Mouse (Mus musculus) ES-E14 (cell line): ENCODE measurements at regions not wholly inside any gene's neighbourhood (a gene's known extent, or its start where the extent isn't known, plus 50 kb on each side); places are given as distances from the start of the nearest gene placed in this dataset.

Experiments
- DNase-seq: peaks from one replicate; pipeline ENCODE4 v3.0.0-alpha.2; 2013; ENCODE audit warnings: low read depth, low spot score
- H3K27ac ChIP-seq: 2 replicates; pipeline ENCODE4 v1.5.1; 2012; ENCODE audit warnings: low read depth, mild to moderate bottlenecking, low read length, moderate library complexity, mixed read lengths; ENCODE audit not compliant: poor library complexity, insufficient read depth, severe bottlenecking
- H3K36me3 ChIP-seq: 2 replicates; pipeline ENCODE4 v1.6.1; 2012; ENCODE audit warnings: mild to moderate bottlenecking, low read length, moderate library complexity, mixed read lengths; ENCODE audit not compliant: control insufficient read depth, poor library complexity, insufficient read depth, severe bottlenecking
- H3K4me1 ChIP-seq, 2 experiments: fragments of 150-350 bp in 1 of 2; sonication (generic) in 1 of 2; 2 replicates each; pipeline ENCODE4 v1.6.1; 2012; ENCODE audit warnings: low read length in 2 of 2, mild to moderate bottlenecking in 1 of 2, mixed read lengths in 1 of 2; ENCODE audit not compliant: control insufficient read depth in 2 of 2, insufficient read depth in 2 of 2, poor library complexity in 1 of 2
- H3K4me3 ChIP-seq, 2 experiments: fragments of 150-350 bp in 1 of 2; sonication (generic) in 1 of 2; 2 replicates each; pipeline ENCODE4 v1.5.1; 2012; ENCODE audit warnings: low read length in 2 of 2, low read depth in 1 of 2, mild to moderate bottlenecking in 1 of 2, mixed read lengths in 1 of 2; ENCODE audit not compliant: insufficient read depth in 1 of 2, poor library complexity in 1 of 2, severe bottlenecking in 1 of 2
- H3K9ac ChIP-seq: 2 replicates; pipeline ENCODE4 v1.6.1; 2012; ENCODE audit warnings: low read depth, mild to moderate bottlenecking, low read length, mixed read lengths; ENCODE audit not compliant: poor library complexity, insufficient read depth, severe bottlenecking
- H3K9me3 ChIP-seq: fragments of 150-350 bp; sonication (generic); 2 replicates; pipeline ENCODE4 v1.6.1; 2012; ENCODE audit warnings: low read depth, mild to moderate bottlenecking, low read length; ENCODE audit not compliant: control insufficient read depth, insufficient read depth
- CHD2 ChIP-seq: IDR thresholded peaks from 2 replicates; pipeline ENCODE4 v1.6.1; 2014; ENCODE audit warnings: mild to moderate bottlenecking, low read depth, low read length, inconsistent platforms
- HCFC1 ChIP-seq: IDR thresholded peaks from 2 replicates; pipeline ENCODE4 v1.6.1; 2012; ENCODE audit warnings: low read length, inconsistent platforms, borderline replicate concordance; ENCODE audit not compliant: insufficient read depth
- MAFK ChIP-seq: IDR thresholded peaks from 2 replicates; pipeline ENCODE4 v1.6.1; 2014; ENCODE audit warnings: mild to moderate bottlenecking, low read depth, low read length, inconsistent platforms; ENCODE audit not compliant: insufficient read depth
- ZC3H11A ChIP-seq: IDR thresholded peaks from 2 replicates; pipeline ENCODE4 v1.6.1; 2012; ENCODE audit warnings: low read depth, mild to moderate bottlenecking, inconsistent platforms, low read length, borderline replicate concordance
- ZNF384 ChIP-seq: IDR thresholded peaks from 2 replicates; pipeline ENCODE4 v1.6.1; 2012; ENCODE audit warnings: low read depth, low read length, inconsistent platforms
- in situ Hi-C, 2 experiments: fragments of 600-800 bp; cut with MboI; formaldehyde crosslinking; loops; one replicate each; pipeline ENCODE4 v1.15.1; 2025; ENCODE audit warnings: low sequenced_read_pairs in 2 of 2, inconsistent platforms in 1 of 2; ENCODE audit not compliant: unreplicated experiment in 2 of 2

DNA sequence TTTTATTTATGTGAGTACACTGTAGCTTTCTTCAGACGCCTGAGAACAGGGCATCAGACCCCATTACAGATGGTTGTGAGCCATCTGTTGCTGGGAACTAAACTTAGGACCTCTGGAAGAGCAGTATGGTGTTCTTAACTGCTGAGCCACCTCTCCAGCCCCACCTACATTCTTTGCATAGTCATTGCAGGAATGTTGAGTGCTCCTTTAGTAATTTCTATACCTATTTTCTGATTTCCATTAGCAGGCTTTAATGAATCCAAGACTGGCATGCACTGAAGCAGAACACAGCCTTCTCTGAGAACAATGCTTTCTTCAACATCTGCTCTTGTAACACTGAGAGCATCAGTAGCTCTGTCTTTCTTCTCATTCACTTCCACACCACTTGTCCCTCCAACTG, 131.7 kb upstream of the Cdkn2b start:
- Histone ChIP-seq H3K4me1 (peaks cover 0 to 2% of the 10 kb centered on the region in 2 experiments; a peak in 1 of 4 replicates), H3K4me3 (no peak overlapping the region), H3K27ac (no peak overlapping the region), H3K9me3 (no peaks in the 10 kb centered on the region), H3K9ac (no peak overlapping the region), H3K36me3 (no peaks in the 10 kb centered on the region)
- in situ Hi-C loops: no loop called here
- no peak for DNase-seq
- no peak for TF ChIP-seq CHD2

DNA sequence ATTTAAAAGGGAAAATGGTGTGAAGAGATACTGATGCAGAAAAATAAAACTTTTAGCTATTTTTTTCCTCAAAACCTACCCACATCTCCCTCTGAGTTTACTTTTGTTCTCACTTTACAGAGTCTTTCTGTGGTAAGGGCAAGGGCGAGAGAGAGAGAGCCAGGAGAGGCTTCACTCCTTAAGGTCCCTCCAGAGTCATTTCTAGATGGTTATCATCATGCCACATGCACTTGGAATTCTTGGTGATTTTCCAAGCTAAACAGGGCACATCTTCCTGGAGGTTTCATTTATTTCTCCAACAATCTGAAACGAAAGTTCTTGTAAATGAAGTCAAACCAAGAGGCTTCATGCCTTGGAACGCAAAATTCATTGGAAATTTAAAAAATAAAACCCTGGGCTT, 130.0 kb upstream of the Cdkn2b start:
- no peak overlapping the region for H3K27ac ChIP-seq
- in situ Hi-C loops: no loop called here
- no peak overlapping the region for H3K4me3 ChIP-seq
- TF ChIP-seq CHD2: no peak
- no peak for TF ChIP-seq ZNF384
- no peak for TF ChIP-seq HCFC1
- TF ChIP-seq ZC3H11A: no peak
- TF ChIP-seq MAFK: no peak
- no peaks in the 10 kb centered on the region for H3K9me3 ChIP-seq
- no peak for DNase-seq
- H3K4me1 ChIP-seq: peaks cover 0 to 2% of the 10 kb centered on the region in 2 experiments; a peak in 1 of 4 replicates
- H3K36me3 ChIP-seq: no peaks in the 10 kb centered on the region
- no peak overlapping the region for H3K9ac ChIP-seq

DNA sequence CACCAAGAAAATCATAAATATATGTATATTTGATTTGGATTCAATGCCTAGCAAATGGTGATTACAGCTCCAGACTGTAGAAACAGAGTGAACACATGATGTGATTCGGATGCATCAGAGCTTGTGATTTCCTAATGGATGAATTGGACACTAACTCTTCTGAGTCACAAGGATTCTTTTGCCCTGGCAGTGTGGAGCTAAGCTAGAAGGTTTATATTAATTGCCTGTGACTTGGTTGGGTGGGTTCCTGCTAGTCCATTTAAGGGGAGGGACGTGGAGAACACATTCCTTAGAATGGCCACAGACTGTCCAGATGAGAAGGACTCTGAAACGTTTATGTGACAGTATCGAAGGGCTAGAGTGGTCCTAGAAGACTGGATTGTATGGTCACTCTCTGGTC, 129.5 kb upstream of the Cdkn2b start:
- H3K9ac ChIP-seq: no peak overlapping the region
- no peak overlapping the region for H3K4me3 ChIP-seq
- H3K27ac ChIP-seq: no peak overlapping the region
- H3K36me3 ChIP-seq: no peaks in the 10 kb centered on the region
- TF ChIP-seq ZNF384 (no peak), HCFC1 (no peak), ZC3H11A (no peak), CHD2 (no peak)
- H3K9me3 ChIP-seq: no peaks in the 10 kb centered on the region
- peaks cover 0 to 2% of the 10 kb centered on the region in 2 experiments; a peak in 1 of 4 replicates for H3K4me1 ChIP-seq
- in situ Hi-C loops: no loop called here
- DNase-seq: no peak

DNA sequence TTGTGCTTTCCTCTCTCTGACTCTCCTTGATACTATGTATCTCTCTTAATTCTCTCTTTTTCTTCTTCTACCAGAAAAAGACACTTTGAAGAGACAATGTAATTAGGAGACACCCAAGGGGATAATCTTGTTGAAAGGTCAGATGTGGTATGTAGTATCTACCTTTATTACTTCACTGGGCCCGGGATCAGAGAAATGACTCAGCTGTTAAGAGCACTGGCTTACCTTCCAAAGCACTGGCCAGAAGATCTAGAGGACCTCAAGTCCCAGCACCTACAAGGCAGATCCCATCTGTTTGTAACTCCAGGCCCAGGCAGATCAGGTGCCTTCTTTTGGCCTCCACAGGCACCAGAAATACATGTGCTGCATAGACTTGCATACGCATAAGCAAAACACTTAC, 127.8 kb upstream of the Cdkn2b start:
- H3K9me3 ChIP-seq: no peaks in the 10 kb centered on the region
- no peak overlapping the region for H3K9ac ChIP-seq
- no peaks in the 10 kb centered on the region for H3K36me3 ChIP-seq
- no peak overlapping the region for H3K27ac ChIP-seq
- no peaks in the 10 kb centered on the region for H3K4me1 ChIP-seq
- DNase-seq: no peak
- no peak for TF ChIP-seq HCFC1
- H3K4me3 ChIP-seq: no peak overlapping the region
- in situ Hi-C loops: no loop called here

DNA sequence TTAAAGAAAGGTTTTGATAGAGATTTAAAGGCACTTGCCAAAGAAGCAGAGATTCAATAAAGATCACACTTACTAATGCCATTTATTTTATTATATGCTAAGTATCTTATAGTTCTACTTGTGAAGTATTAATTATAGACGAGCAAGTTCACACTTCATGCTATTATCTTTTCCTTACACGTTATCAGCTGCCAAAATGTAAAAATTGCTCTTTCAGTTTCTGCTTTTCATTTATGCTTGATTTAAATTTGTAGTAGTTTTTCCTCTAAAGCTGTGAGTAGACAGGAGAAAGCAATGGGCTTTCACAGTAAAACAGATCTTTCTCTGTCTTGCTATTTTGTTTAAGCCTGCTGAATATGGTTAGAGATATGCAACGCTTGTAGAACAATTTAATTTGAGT, 125.9 kb upstream of the Cdkn2b start:
- H3K4me1 ChIP-seq: no peaks in the 10 kb centered on the region
- no peak overlapping the region for H3K4me3 ChIP-seq
- in situ Hi-C loops: no loop called here
- H3K9me3 ChIP-seq: no peaks in the 10 kb centered on the region
- no peaks in the 10 kb centered on the region for H3K36me3 ChIP-seq
- no peak for DNase-seq
- TF ChIP-seq CHD2: no peak
- TF ChIP-seq MAFK: no peak
- no peak for TF ChIP-seq HCFC1
- TF ChIP-seq ZC3H11A: no peak
- TF ChIP-seq ZNF384: no peak
- H3K27ac ChIP-seq: no peak overlapping the region
- H3K9ac ChIP-seq: no peak overlapping the region
